Mouse (Mus musculus): ENCODE measurements around the gene Lama2.

Gene Lama2

GRCm38 (mm10) chr10:27384636-27385035 is 234.9 kb downstream of the Lama2 start:
- no peak for DNase-seq (ENCODE audit: low spot score)

GRCm38 (mm10) chr10:27382887-27383609 is 236.5 kb downstream of the Lama2 start:
- DNase-seq (ENCODE audit: low spot score) = no peak

- DNase-seq (ENCODE audit: low spot score) = no peak
These were observed 241.3 kb downstream of the Lama2 start for GRCm38 (mm10) chr10:27378286-27378685.

GRCm38 (mm10) chr10:27344278-27344677 is 275.3 kb downstream of the Lama2 start:
- no peak for DNase-seq (ENCODE audit: low spot score)

- DNase-seq (ENCODE audit: low spot score) = no peak
These were observed 297.1 kb downstream of the Lama2 start for GRCm38 (mm10) chr10:27322410-27322990.

GRCm38 (mm10) chr10:27307444-27307843 is 312.1 kb downstream of the Lama2 start:
- DNase-seq (ENCODE audit: low spot score) = no peak

- no peak for DNase-seq (ENCODE audit: low spot score)
These were observed 314.3 kb downstream of the Lama2 start for GRCm38 (mm10) chr10:27305301-27305700.

- DNase-seq (ENCODE audit: low spot score) = no peak
These were observed 334.3 kb downstream of the Lama2 start for GRCm38 (mm10) chr10:27285098-27285860.

- DNase-seq (ENCODE audit: low spot score) = no peak
These were observed 352.1 kb downstream of the Lama2 start for GRCm38 (mm10) chr10:27267432-27267831.

- no peak for DNase-seq (ENCODE audit: low spot score)
These were observed 353.7 kb downstream of the Lama2 start for GRCm38 (mm10) chr10:27265812-27266211.

GRCm38 (mm10) chr10:27264713-27265112 is 354.8 kb downstream of the Lama2 start:
- DNase-seq (ENCODE audit: low spot score) = no peak

GRCm38 (mm10) chr10:27249741-27250140 is 369.8 kb downstream of the Lama2 start:
- DNase-seq (ENCODE audit: low spot score) = no peak

GRCm38 (mm10) chr10:27234755-27235154 is 384.8 kb downstream of the Lama2 start:
- DNase-seq (ENCODE audit: low spot score) = no peak

- no peak for DNase-seq (ENCODE audit: low spot score)
These were observed 386.0 kb downstream of the Lama2 start for GRCm38 (mm10) chr10:27233577-27233976.

- DNase-seq (ENCODE audit: low spot score) = no peak
These were observed 395.7 kb downstream of the Lama2 start for GRCm38 (mm10) chr10:27223815-27224375.

GRCm38 (mm10) chr10:27222639-27223315 is 396.8 kb downstream of the Lama2 start:
- DNase-seq (ENCODE audit: low spot score) = no peak

GRCm38 (mm10) chr10:27219698-27220097 is 399.9 kb downstream of the Lama2 start:
- no peak for DNase-seq (ENCODE audit: low spot score)

- DNase-seq (ENCODE audit: low spot score) = no peak
These were observed 412.2 kb downstream of the Lama2 start for GRCm38 (mm10) chr10:27207320-27207719.

- DNase-seq (ENCODE audit: low spot score) = no peak
These were observed 421.1 kb downstream of the Lama2 start for GRCm38 (mm10) chr10:27198443-27198842.

- DNase-seq (ENCODE audit: low spot score) = no peak
These were observed 425.3 kb downstream of the Lama2 start for GRCm38 (mm10) chr10:27193986-27194908.
